Mouse (Mus musculus) cortical plate, adult 2 months (tissue): ENCODE measurements around the gene Arhgap24.

Experiments
- CTCF ChIP-seq: fragments of 200-500 bp; IDR thresholded peaks from 2 replicates; pipeline ENCODE4 v1.5.1; 2011; ENCODE audit warnings: mild to moderate bottlenecking, control low read depth, low read length; ENCODE audit not compliant: insufficient read depth; ENCODE audit errors: extremely low read depth
- POLR2A ChIP-seq: fragments of 200-500 bp; IDR thresholded peaks from 2 replicates; pipeline ENCODE4 v1.6.1; 2011; ENCODE audit warnings: mild to moderate bottlenecking, low read length, control low read depth; ENCODE audit not compliant: insufficient read depth; ENCODE audit errors: extremely low read depth

DNA sequence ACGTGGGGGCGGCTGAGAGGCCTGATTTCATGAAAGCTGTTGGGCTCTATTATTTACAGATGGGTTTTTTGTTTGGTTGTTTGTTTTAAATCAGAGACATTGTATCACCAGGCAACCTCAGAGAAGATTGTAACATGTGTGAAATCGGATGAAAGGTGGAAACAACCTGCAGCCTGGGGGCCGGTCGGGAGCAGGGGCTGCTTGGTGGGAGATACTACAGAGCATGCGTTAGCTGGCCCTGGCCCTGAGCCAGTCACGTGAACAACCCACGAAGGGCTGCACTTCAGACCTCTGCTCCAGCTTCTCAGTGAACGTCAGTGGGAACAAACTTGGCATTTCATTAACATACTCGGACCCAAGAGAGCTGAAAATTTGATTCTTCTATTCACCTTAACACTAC lies 284.5 kb downstream of the Arhgap24 start:
- TF ChIP-seq CTCF (no peak), POLR2A (no peak)
